In genomic region chr11:120348684-120349370, GRCm38 (mm10) we compare ENCODE assay signal across 9 mouse cellular contexts. TPM values are rescaled to one million over a fixed set of nuclear protein-coding genes. Genes with fewer than 3 reads are reported as not detected.
DNase-seq lines count a peak whose midpoint lies in the region; ATAC-seq and TF ChIP-seq lines count a peak whose summit lies in the region.
"Had no signal": no experiment of that assay in that cellular context is flagged by ENCODE, and none has a peak within 500 bp of the region (broad histone marks: within the 10 kb centered on the region; RNA-seq: fewer than 3 reads in every experiment).

No protein-coding gene starts in this region.

- 2% methylated on average over 52 of the region's 53 CpGs for WGBS in cerebellum, adult 2 months
- 1% methylated on average over 50 of the region's 53 CpGs for WGBS in intestine, postnatal 0 days
- 4% methylated on average over 35 of the region's 53 CpGs for WGBS in liver, postnatal 0 days (ENCODE audit: insufficient replicate concordance)
- WGBS in neural tube, embryonic 12.5 days = 3% methylated on average over 53 of the region's 53 CpGs

- H3K27ac ChIP-seq in layer of hippocampus, adult 2 months = peak overlapping the region; percentile 100
- H3K27ac ChIP-seq in cerebellum, adult 2 months (ENCODE audit: insufficient read depth, low read length) = peak overlapping the region; percentile 95
- peak overlapping the region; percentile 99 for H3K27ac ChIP-seq in intestine, postnatal 0 days (ENCODE audit: low read depth, low read length)
- peak overlapping the region; percentile 99 for H3K27ac ChIP-seq in liver, postnatal 0 days (ENCODE audit: low read depth)
- peak overlapping the region; percentile 99 for H3K27ac ChIP-seq in neural tube, embryonic 12.5 days

- peak overlapping the region; percentile 80 for H3K4me2 ChIP-seq in intestine, postnatal 0 days (replicated peaks; ENCODE audit: low read depth)
- peak overlapping the region; percentile 99 for H3K4me2 ChIP-seq in liver, postnatal 0 days (ENCODE audit: low read depth, low read length)
- peak overlapping the region; percentile 92 for H3K4me2 ChIP-seq in neural tube, embryonic 12.5 days (replicated peaks)

- H3K27me3 ChIP-seq in cerebellum, adult 2 months (ENCODE audit: control insufficient read depth, insufficient read depth, low read length) = no peaks in the 10 kb centered on the region
- H3K27me3 ChIP-seq in intestine, postnatal 0 days (replicated peaks; ENCODE audit: control insufficient read depth, insufficient read depth, low read length) = no peaks in the 10 kb centered on the region
- no peaks in the 10 kb centered on the region for H3K27me3 ChIP-seq in liver, postnatal 0 days (ENCODE audit: insufficient read depth, low read length)
- H3K27me3 ChIP-seq in neural tube, embryonic 12.5 days (replicated peaks) = 0 out of 2 replicates have a peak, but pooled peaks cover 3% of the 10 kb centered on the region

- TF ChIP-seq CTCF in layer of hippocampus, adult 2 months (conservative IDR thresholded peaks at IDR 0.05) = no peak
- TF ChIP-seq CTCF in cerebellum, adult 2 months (IDR thresholded peaks at IDR 0.05; ENCODE audit: borderline replicate concordance, insufficient read depth, low read depth, low read length) = no peak
- TF ChIP-seq CTCF in intestine, postnatal 0 days (IDR thresholded peaks at IDR 0.05; ENCODE audit: low read depth) = no peak
- no peak for TF ChIP-seq CTCF in liver, postnatal 0 days (IDR thresholded peaks at IDR 0.05; ENCODE audit: low read depth)

- peaks cover 16% of the 10 kb centered on the region for H3K4me1 ChIP-seq in cerebellum, adult 2 months (ENCODE audit: control insufficient read depth, insufficient read depth, low read length)
- H3K4me1 ChIP-seq in intestine, postnatal 0 days (replicated peaks; ENCODE audit: control insufficient read depth, insufficient read depth, low read length) = no peaks in the 10 kb centered on the region; the same call in 1 of the 2 replicates
- peaks cover 40% of the 10 kb centered on the region for H3K4me1 ChIP-seq in liver, postnatal 0 days (ENCODE audit: insufficient read depth)
- H3K4me1 ChIP-seq in neural tube, embryonic 12.5 days = peaks cover 49% of the 10 kb centered on the region

- peaks cover 14% of the 10 kb centered on the region for H3K36me3 ChIP-seq in intestine, postnatal 0 days (ENCODE audit: control insufficient read depth, insufficient read depth)
- H3K36me3 ChIP-seq in liver, postnatal 0 days (replicated peaks; ENCODE audit: insufficient read depth, low read length) = peaks cover 10% of the 10 kb centered on the region
- H3K36me3 ChIP-seq in neural tube, embryonic 12.5 days = peaks cover 17% of the 10 kb centered on the region

- peak; percentile 18 for ATAC-seq in intestine, postnatal 0 days
- ATAC-seq in liver, postnatal 0 days = peak; percentile 8; the same call in 1 of the 2 replicates
- ATAC-seq in neural tube, embryonic 12.5 days (ENCODE audit: low FRiP score, low read depth) = peak; percentile 42

- TF ChIP-seq POLR2A in cerebellum, adult 2 months (IDR thresholded peaks at IDR 0.05; ENCODE audit: borderline replicate concordance, insufficient read depth, low read length) = no peak

- peak in 1 of 2 experiments; percentile 57 for DNase-seq in layer of hippocampus, adult 2 months (ENCODE audit: low spot score in 2 of 2)
- DNase-seq in layer of hippocampus, adult 18-20 months (ENCODE audit: low spot score in 2 of 2) = no peak
- DNase-seq in cerebellum, adult 2 months = peak in 1 of 2 experiments; percentile 58
- DNase-seq in gastrocnemius, adult 8-10 months (ENCODE audit: low spot score in 2 of 2) = peak; percentile 65 to 78
- peak; percentile 58 for DNase-seq in liver, postnatal 0 days
- peak; percentile 16 for DNase-seq in urinary bladder, postnatal 10 days (ENCODE audit: low spot score)

- peak overlapping the region; percentile 100 for H3K9ac ChIP-seq in intestine, postnatal 0 days (ENCODE audit: low read depth, low read length)
- H3K9ac ChIP-seq in liver, postnatal 0 days (replicated peaks) = peak overlapping the region; percentile 94
- peak overlapping the region; percentile 100 for H3K9ac ChIP-seq in neural tube, embryonic 12.5 days

- TF ChIP-seq EP300 in liver, postnatal 0 days (IDR thresholded peaks at IDR 0.05; ENCODE audit: low read depth) = no peak

- H3K4me3 ChIP-seq in layer of hippocampus, adult 2 months = peak overlapping the region; percentile 99
- H3K4me3 ChIP-seq in cerebellum, adult 2 months (replicated peaks; ENCODE audit: insufficient read depth, low read depth, low read length) = peak overlapping the region; percentile 93
- H3K4me3 ChIP-seq in intestine, postnatal 0 days (ENCODE audit: low read depth, low read length) = peak overlapping the region; percentile 91
- H3K4me3 ChIP-seq in liver, postnatal 0 days (ENCODE audit: low read depth, low read length) = peak overlapping the region; percentile 80
- H3K4me3 ChIP-seq in neural tube, embryonic 12.5 days = peak overlapping the region; percentile 100

- H3K9me3 ChIP-seq in intestine, postnatal 0 days (ENCODE audit: control insufficient read depth) = no peaks in the 10 kb centered on the region
- H3K9me3 ChIP-seq in liver, postnatal 0 days (ENCODE audit: low read length) = no peaks in the 10 kb centered on the region
- no peaks in the 10 kb centered on the region for H3K9me3 ChIP-seq in neural tube, embryonic 12.5 days

RNA-seq across cellular contexts. Expression of gene Actg1, which starts 0.5 kb away (rescaled TPM):
- total RNA-seq in layer of hippocampus, adult 2 months (2021) = 1,000 to 10,000 TPM; 1,285 to 1,295 TPM
- 1,000 to 10,000 TPM; 1,279 to 1,291 TPM for total RNA-seq in layer of hippocampus, adult 18-20 months (2021)
- 834 and 845 TPM in 2 replicates for polyA plus RNA-seq in cerebellum, adult 2 months (2012; rRNA removed)
- 100 to 1,000 TPM; 131 to 185 (median 162) TPM for total RNA-seq in gastrocnemius, adult 8-10 months (2022)
- polyA plus RNA-seq in intestine, postnatal 0 days (2015; fragmentation: Nextera tagmentation; extraction: Ambion mirVana) = 1,513 and 1,605 TPM in 2 replicates
- 463 and 498 TPM in 2 replicates for polyA plus RNA-seq in liver, postnatal 0 days (2015; fragmentation: Nextera tagmentation; extraction: Ambion mirVana)
- 3,655 and 3,681 TPM in 2 replicates for polyA plus RNA-seq in neural tube, embryonic 12.5 days (2016; fragmentation: Nextera tagmentation; extraction: Ambion mirVana)

RNA-seq across cellular contexts. Expression of gene Fscn2, which starts 12.5 kb away (rescaled TPM):
- 1 to 10 TPM in 1 of 2 experiments, under 1 TPM in 1; 0.69 to 1.1 TPM for total RNA-seq in layer of hippocampus, adult 2 months (2021)
- under 1 TPM in 1 of 2 experiments, not detected in 1; 0.61 TPM for total RNA-seq in layer of hippocampus, adult 18-20 months (2021)
- polyA plus RNA-seq in cerebellum, adult 2 months (2012; rRNA removed) = 0.29 TPM in 1 of 2 replicates, not detected in the other
- total RNA-seq in gastrocnemius, adult 8-10 months (2022) = under 1 TPM in 3 of 4 experiments, not detected in 1; 0.21 to 0.54 (median 0.29) TPM
- 0.14 and 0.16 TPM in 2 replicates for polyA plus RNA-seq in intestine, postnatal 0 days (2015; fragmentation: Nextera tagmentation; extraction: Ambion mirVana)
- not detected in 2 replicates for polyA plus RNA-seq in liver, postnatal 0 days (2015; fragmentation: Nextera tagmentation; extraction: Ambion mirVana)
- 1.1 and 1.6 TPM in 2 replicates for polyA plus RNA-seq in neural tube, embryonic 12.5 days (2016; fragmentation: Nextera tagmentation; extraction: Ambion mirVana)
- polyA plus RNA-seq: large intestine, adult 2 months had no signal

RNA-seq across cellular contexts. Expression of gene Faap100, which starts 29.7 kb away (rescaled TPM):
- total RNA-seq in layer of hippocampus, adult 2 months (2021) = 10 to 100 TPM; 17.7 to 19.5 TPM
- 10 to 100 TPM; 16.7 to 18.4 TPM for total RNA-seq in layer of hippocampus, adult 18-20 months (2021)
- polyA plus RNA-seq in cerebellum, adult 2 months (2012; rRNA removed) = 34.4 and 34.8 TPM in 2 replicates
- 10 to 100 TPM; 11.5 to 13.5 (median 13.3) TPM for total RNA-seq in gastrocnemius, adult 8-10 months (2022)
- polyA plus RNA-seq in intestine, postnatal 0 days (2015; fragmentation: Nextera tagmentation; extraction: Ambion mirVana) = 9.7 and 11.7 TPM in 2 replicates
- 5.5 and 5.8 TPM in 2 replicates for polyA plus RNA-seq in liver, postnatal 0 days (2015; fragmentation: Nextera tagmentation; extraction: Ambion mirVana)
- polyA plus RNA-seq in neural tube, embryonic 12.5 days (2016; fragmentation: Nextera tagmentation; extraction: Ambion mirVana) = 51.0 and 53.4 TPM in 2 replicates

Comparison
In these comparisons a context has a peak if more than half of its experiments do, and no peak if none do; other contexts are left out.
1. DNase-seq: peak in gastrocnemius, adult 8-10 months (2 of 2), liver, postnatal 0 days (single experiment) and urinary bladder, postnatal 10 days (single experiment); none in layer of hippocampus, adult 18-20 months (0 of 2).
2. Peak in every context shown above with its lines, with median percentiles within 50 percentile points of each other: H3K27ac ChIP-seq, H3K4me3 ChIP-seq, ATAC-seq, H3K4me2 ChIP-seq and H3K9ac ChIP-seq.